Mouse (Mus musculus) hindbrain, embryonic 16.5 days (tissue): ENCODE data around the gene Rab36. TPM values are rescaled to one million over a fixed set of nuclear protein-coding genes. Genes with fewer than 3 reads are reported as not detected.

ENCODE experiments used
- ATAC-seq: fragments of 200-750 bp; cut with Nextera tagmentation; 2 replicates; pipeline ENCODE4 v1.8.0; 2017; ENCODE audit warnings: moderate TSS enrichment, moderate library complexity
- H3K27ac ChIP-seq: fragments of 300-500 bp; sonication (generic); 2 replicates; pipeline ENCODE4 v1.5.1; 2014; ENCODE audit warnings: low read depth, mild to moderate bottlenecking, control low read depth, low read length, moderate library complexity
- H3K27me3 ChIP-seq: fragments of 300-500 bp; sonication (generic); replicated peaks from 2 replicates; pipeline ENCODE4 v1.6.1; 2014; ENCODE audit warnings: low read length; ENCODE audit not compliant: control insufficient read depth, insufficient read depth
- H3K36me3 ChIP-seq: fragments of 300-500 bp; sonication (generic); 2 replicates; pipeline ENCODE4 v1.6.1; 2014; ENCODE audit warnings: mild to moderate bottlenecking, low read length, moderate library complexity, mixed read lengths; ENCODE audit not compliant: control insufficient read depth, insufficient read depth
- H3K4me1 ChIP-seq: fragments of 300-500 bp; sonication (generic); 2 replicates; pipeline ENCODE4 v1.6.1; 2014; ENCODE audit warnings: low read depth, low read length; ENCODE audit not compliant: control insufficient read depth, insufficient read depth
- H3K4me2 ChIP-seq: fragments of 300-500 bp; sonication (generic); 2 replicates; pipeline ENCODE4 v1.6.1; 2014; ENCODE audit warnings: mild to moderate bottlenecking, low read length, control low read depth, moderate library complexity
- H3K4me3 ChIP-seq: fragments of 300-500 bp; sonication (generic); 2 replicates; pipeline ENCODE4 v1.5.1; 2014; ENCODE audit warnings: mild to moderate bottlenecking, low read length, control low read depth, moderate library complexity
- H3K9ac ChIP-seq: fragments of 300-500 bp; sonication (generic); 2 replicates; pipeline ENCODE4 v1.6.1; 2014; ENCODE audit warnings: low read depth, mild to moderate bottlenecking, control low read depth, low read length, moderate library complexity
- H3K9me3 ChIP-seq: fragments of 300-500 bp; sonication (generic); 2 replicates; pipeline ENCODE4 v1.6.1; 2014; ENCODE audit warnings: mild to moderate bottlenecking, low read length, moderate library complexity; ENCODE audit not compliant: control insufficient read depth
- WGBS: fragments of 180-500 bp; shearing (Covaris S2); extraction: QIAGEN DNeasy Blood & Tissue Kit; methylation state at CpG from one replicate; pipeline ENCODE4 v1.1.7; 2014; 5-methylcytosine and 5-hydroxymethylcytosine counted together
- polyA plus RNA-seq: library from polyadenylated mRNA; unstranded; fragments of >200 nt; fragmentation: Nextera tagmentation; extraction: Ambion mirVana; gene quantifications from 2 replicates; pipeline ENCODE4 v1.2.1, GENCODE M21; 2015

Rab36 gene
- polyA plus RNA-seq, 1 experiment from 2014 or later, result 19.5 TPM

DNA sequence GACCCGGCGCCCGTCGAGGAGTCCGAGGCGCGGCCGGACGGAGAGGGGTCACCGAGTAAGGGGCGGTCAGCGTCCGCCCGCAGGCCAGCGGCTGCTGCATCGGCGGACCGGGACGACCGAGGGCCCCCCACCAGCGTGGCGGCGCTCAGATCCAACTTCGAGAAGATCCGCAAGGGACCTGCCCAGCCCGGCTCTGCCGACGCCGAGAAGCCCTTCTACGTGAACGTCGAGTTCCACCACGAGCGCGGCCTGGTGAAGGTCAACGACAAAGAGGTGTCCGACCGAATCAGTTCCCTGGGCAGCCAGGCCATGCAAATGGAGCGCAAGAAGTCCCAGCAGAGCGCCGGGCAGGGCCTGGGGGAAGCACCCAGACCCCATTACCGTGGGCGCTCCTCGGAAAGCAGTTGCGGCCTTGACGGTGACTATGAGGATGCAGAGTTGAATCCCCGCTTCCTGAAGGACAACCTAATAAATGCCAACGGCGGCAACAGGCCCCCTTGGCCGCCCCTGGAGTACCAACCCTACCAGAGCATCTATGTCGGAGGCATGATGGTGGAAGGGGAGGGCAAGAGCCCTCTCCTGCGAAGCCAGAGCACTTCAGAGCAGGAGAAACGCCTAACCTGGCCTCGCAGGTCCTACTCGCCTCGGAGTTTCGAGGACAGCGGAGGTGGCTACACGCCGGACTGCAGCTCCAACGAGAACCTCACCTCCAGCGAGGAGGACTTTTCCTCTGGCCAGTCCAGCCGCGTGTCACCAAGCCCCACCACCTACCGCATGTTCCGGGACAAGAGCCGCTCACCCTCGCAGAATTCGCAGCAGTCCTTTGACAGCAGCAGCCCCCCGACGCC lies 24.7 kb downstream of the Rab36 start:
- Histone ChIP-seq H3K27ac (peak overlapping the region; percentile 90; the same call in 1 of the 2 replicates), H3K36me3 (no peaks in the 10 kb centered on the region), H3K9ac (peak overlapping the region; percentile 91), H3K4me2 (peak overlapping the region; percentile 72), H3K27me3 (no peaks in the 10 kb centered on the region), H3K9me3 (no peaks in the 10 kb centered on the region), H3K4me3 (peak overlapping the region; percentile 79), H3K4me1 (peaks cover 45% of the 10 kb centered on the region)
- no peak for ATAC-seq
- 1% methylated on average over 70 of the region's 71 CpGs for WGBS

DNA sequence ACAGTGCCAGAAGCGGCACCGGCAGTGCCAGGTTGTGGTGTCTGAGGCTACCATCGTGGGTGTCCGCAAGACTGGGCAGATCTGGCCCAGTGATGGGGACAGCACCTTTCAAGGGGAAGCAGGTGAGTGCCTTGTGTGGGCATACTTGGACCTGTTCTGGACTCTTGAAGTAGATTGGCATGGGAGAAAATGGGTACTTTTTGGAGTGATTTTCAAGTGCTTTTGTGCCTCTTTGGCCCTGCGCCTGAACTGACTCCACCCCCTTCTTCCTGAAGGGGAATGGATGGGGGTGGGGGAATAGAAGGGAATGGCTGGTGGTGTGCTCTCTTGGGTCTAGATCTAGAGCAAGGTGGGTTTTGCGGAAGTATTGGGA lies 25.3 kb downstream of the Rab36 start:
- no peak for ATAC-seq

DNA sequence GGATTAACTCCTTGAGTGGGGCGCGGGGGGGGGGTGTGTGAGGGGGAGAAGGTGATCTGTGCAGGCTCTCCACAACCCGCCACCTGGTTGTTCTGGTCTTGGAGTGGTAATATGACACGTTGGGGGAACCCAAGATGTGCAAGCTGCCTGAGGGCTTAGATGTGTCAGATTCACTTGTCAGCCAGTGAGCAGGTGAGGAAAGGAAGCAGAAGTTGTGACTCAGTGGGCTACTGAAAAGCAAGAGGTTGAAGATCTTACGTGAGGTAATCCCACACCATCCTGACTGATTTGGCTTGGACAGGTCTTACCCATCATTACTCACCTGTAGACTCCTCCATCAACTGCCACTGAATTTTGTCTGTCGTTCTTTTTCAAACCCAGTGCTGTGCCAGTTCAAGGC lies 25.8 kb downstream of the Rab36 start:
- WGBS, result 46% methylated on average over 6 of the region's 6 CpGs
- Histone ChIP-seq H3K27ac (no peak overlapping the region), H3K9ac (peak overlapping the region; percentile 91; the same call in 1 of the 2 replicates), H3K9me3 (no peaks in the 10 kb centered on the region), H3K27me3 (no peaks in the 10 kb centered on the region), H3K4me3 (peak overlapping the region; percentile 79), H3K4me2 (peak overlapping the region; percentile 72), H3K4me1 (peaks cover 51% of the 10 kb centered on the region), H3K36me3 (no peaks in the 10 kb centered on the region)
- ATAC-seq, result no peak

More for the DNA sequence above, 25.3 kb downstream of the Rab36 start:
- Histone ChIP-seq H3K9me3 (no peaks in the 10 kb centered on the region), H3K27ac (no peak overlapping the region), H3K4me2 (peak overlapping the region; percentile 72), H3K9ac (peak overlapping the region; percentile 91), H3K36me3 (no peaks in the 10 kb centered on the region), H3K27me3 (no peaks in the 10 kb centered on the region), H3K4me1 (peaks cover 48% of the 10 kb centered on the region), H3K4me3 (peak overlapping the region; percentile 79)
- WGBS, result 11% methylated on average over 6 of the region's 6 CpGs

DNA sequence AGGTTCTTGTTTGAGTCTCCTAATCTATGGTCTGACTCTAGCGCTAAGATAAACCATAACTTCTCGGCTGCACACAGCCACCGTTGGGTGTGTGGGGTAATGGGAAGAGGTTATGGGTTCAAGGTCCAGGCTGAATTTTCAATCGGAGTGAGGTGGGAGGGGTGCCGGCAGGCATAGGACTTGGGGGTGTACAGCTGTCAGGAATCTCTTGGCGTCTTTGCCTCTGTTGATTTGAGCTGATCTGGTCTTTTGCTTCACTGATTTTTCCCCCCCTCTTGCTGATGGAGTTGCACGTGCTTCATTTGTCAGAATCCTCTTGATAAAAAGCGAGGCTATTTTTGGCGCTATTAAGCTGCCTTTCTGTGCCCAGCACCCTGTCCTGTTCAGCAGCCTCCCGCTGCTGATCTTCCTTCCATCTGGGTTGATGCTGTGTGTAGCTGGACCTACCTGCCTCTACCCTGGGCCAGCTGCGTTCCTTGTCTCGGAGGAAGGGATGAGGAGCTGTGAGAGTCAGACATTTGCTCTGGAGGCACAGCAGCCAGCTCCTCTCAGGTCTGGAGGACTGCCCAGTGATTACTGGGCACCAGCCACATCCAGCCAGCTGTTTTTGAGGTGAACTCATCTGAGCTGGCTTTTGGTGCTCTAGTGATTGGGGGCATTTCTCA lies 26.6 kb downstream of the Rab36 start:
- Histone ChIP-seq H3K9ac (peak overlapping the region; percentile 55), H3K9me3 (no peaks in the 10 kb centered on the region), H3K4me2 (peak overlapping the region; percentile 72), H3K36me3 (no peaks in the 10 kb centered on the region), H3K27me3 (no peaks in the 10 kb centered on the region), H3K4me3 (peak overlapping the region; percentile 79), H3K27ac (peak overlapping the region; percentile 14; the same call in 1 of the 2 replicates), H3K4me1 (peaks cover 56% of the 10 kb centered on the region)
- 43% methylated on average over 12 of the region's 12 CpGs for WGBS
- ATAC-seq, result no peak

DNA sequence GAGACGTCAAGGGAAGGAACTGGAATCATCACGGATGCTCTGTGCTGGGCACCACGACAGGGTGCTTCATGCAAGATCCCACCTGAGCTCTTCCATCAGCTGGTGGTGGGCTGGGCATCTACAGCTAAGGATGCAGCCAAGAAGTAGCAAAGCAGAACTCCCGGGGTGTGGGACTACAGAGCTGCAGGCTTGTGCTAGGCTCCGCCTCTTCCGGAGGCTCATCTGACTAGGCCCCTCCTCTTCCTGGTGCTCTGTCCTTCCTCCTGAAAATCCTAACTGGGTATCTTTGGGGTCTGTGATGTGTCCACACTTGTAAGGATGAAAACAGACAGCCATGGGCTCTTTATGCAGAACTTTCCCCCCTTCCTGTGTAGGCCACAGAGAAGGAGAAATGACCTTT lies 28.8 kb downstream of the Rab36 start:
- no peaks in the 10 kb centered on the region for H3K36me3 ChIP-seq
- ATAC-seq, result no peak
- H3K4me2 ChIP-seq, result peak overlapping the region; percentile 16
- H3K27me3 ChIP-seq, result no peaks in the 10 kb centered on the region
- H3K4me3 ChIP-seq, result no peak overlapping the region
- H3K27ac ChIP-seq, result no peak overlapping the region
- H3K9ac ChIP-seq, result no peak overlapping the region
- 69% methylated on average over 6 of the region's 6 CpGs for WGBS
- H3K9me3 ChIP-seq, result no peaks in the 10 kb centered on the region
- H3K4me1 ChIP-seq, result peaks cover 59% of the 10 kb centered on the region

DNA sequence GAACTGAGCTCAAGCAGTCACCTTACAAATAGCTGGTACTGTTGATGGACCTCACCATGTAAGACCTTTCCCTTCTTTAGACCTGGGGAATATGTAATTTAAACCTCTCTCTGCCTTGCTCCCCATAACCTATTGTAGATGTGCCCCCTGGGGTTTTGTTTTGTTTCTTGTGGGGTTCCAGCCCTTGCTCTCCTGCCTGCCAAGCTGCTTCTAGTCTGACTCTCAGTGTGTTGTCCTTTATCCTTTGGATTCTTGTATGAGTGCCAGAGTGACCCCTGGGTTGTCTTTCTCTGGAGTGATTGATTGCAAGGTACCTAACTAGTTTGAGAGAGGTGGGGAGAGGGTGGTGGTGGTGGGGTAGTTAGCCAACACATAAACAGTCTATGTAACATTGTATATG lies 30.6 kb downstream of the Rab36 start:
- Histone ChIP-seq H3K4me2 (no peak overlapping the region), H3K9ac (no peak overlapping the region), H3K27me3 (no peaks in the 10 kb centered on the region), H3K9me3 (no peaks in the 10 kb centered on the region), H3K4me3 (no peak overlapping the region), H3K36me3 (no peaks in the 10 kb centered on the region), H3K27ac (no peak overlapping the region), H3K4me1 (peaks cover 63% of the 10 kb centered on the region)
- ATAC-seq, result no peak

DNA sequence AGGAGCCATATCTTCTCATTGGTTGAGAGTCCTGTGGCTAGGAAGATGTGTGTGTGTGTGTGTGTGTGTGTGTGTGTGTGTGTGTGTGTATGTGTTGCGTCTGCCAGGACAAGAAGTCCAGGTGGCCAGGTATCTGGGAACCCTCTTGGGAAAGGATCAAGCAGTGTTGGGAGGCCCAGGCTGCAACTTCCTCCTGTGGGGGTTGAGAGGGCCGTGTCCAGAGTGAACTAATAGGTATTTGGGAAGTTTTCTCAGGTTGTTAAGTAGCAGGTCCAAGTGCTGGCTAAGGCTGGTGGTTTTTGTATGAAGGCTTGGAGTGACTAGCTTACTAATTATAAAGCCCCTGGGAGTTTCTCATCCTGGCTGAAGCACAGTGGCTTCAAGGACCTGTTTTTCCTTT lies 31.2 kb downstream of the Rab36 start:
- Histone ChIP-seq H3K9me3 (no peaks in the 10 kb centered on the region), H3K36me3 (no peaks in the 10 kb centered on the region), H3K9ac (no peak overlapping the region), H3K4me1 (peaks cover 57% of the 10 kb centered on the region), H3K27me3 (no peaks in the 10 kb centered on the region), H3K4me3 (no peak overlapping the region), H3K27ac (no peak overlapping the region), H3K4me2 (no peak overlapping the region)
- WGBS, result 63% methylated on average over 2 of the region's 2 CpGs
- ATAC-seq, result no peak

DNA sequence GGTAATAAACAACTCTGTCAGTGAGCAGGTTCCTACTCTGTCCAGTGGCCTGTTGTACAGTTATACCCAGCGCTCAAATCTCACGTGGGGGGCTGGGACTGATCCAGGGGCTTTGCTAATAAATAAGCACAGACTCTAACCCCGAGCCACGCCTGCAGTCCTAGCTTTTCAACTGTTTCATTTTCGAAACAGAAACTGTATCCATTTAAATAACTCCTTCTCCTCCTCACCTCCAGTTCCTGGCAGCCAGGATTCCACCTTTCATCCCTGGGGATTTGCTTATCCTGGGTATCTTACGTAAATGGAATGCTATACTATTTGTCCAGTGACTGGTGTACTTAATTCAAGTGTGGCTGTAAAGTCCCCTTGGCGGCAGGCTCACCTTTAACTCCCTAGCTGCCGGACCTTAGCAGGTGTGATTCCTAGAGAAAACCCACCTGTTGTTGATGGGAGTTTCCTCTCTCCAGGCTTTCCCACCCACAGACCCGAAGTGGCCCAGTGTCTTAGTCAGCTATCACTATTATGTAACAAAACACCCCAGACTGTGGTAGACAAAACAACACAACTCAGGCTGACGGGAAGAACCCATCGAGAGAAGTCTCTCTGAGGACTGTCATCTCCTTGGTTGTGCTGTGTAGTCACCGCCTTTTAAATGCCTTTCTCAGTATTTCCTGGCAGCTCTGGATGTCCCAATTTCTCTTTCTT lies 31.9 kb downstream of the Rab36 start:
- Histone ChIP-seq H3K4me3 (no peak overlapping the region), H3K4me1 (peaks cover 50% of the 10 kb centered on the region), H3K27ac (no peak overlapping the region), H3K9me3 (no peaks in the 10 kb centered on the region), H3K36me3 (no peaks in the 10 kb centered on the region), H3K9ac (no peak overlapping the region), H3K4me2 (no peak overlapping the region), H3K27me3 (no peaks in the 10 kb centered on the region)
- no peak for ATAC-seq
- WGBS, result 63% methylated on average over 12 of the region's 12 CpGs
